Mouse (Mus musculus) midbrain, embryonic 12.5 days (tissue): ENCODE results near the gene Prkcg. TPM values are rescaled to one million over a fixed set of nuclear protein-coding genes. Genes with fewer than 3 reads are reported as not detected.

Experiments used
- ATAC-seq: fragments of 200-750 bp; cut with Nextera tagmentation; 2 replicates; pipeline ENCODE4 v1.8.0; 2017; ENCODE audit warnings: low read depth, moderate TSS enrichment, moderate library complexity; ENCODE audit not compliant: low FRiP score
- H3K27ac ChIP-seq: fragments of 300-500 bp; sonication (generic); replicated peaks from 2 replicates; pipeline ENCODE4 v1.5.1; 2016; ENCODE audit warnings: mild to moderate bottlenecking
- H3K27me3 ChIP-seq: fragments of 300-500 bp; sonication (generic); 2 replicates; pipeline ENCODE4 v1.6.1; 2016; ENCODE audit warnings: mild to moderate bottlenecking
- H3K36me3 ChIP-seq: fragments of 300-500 bp; sonication (generic); 2 replicates; pipeline ENCODE4 v1.6.1; 2016
- H3K4me1 ChIP-seq: fragments of 300-500 bp; sonication (generic); 2 replicates; pipeline ENCODE4 v1.6.1; 2016
- H3K4me2 ChIP-seq: fragments of 300-500 bp; sonication (generic); replicated peaks from 2 replicates; pipeline ENCODE4 v1.6.1; 2016; ENCODE audit warnings: mild to moderate bottlenecking, moderate library complexity
- H3K4me3 ChIP-seq: fragments of 300-500 bp; sonication (generic); 2 replicates; pipeline ENCODE4 v1.5.1; 2016; ENCODE audit warnings: mild to moderate bottlenecking
- H3K9ac ChIP-seq: fragments of 300-500 bp; sonication (generic); replicated peaks from 2 replicates; pipeline ENCODE4 v1.6.1; 2016; ENCODE audit warnings: mild to moderate bottlenecking, moderate library complexity
- H3K9me3 ChIP-seq: fragments of 300-500 bp; sonication (generic); 2 replicates; pipeline ENCODE4 v1.6.1; 2016; ENCODE audit warnings: mild to moderate bottlenecking
- WGBS: fragments of 180-500 bp; shearing (Covaris S2); methylation state at CpG from one replicate; pipeline ENCODE4 v1.1.7; 2016; 5-methylcytosine and 5-hydroxymethylcytosine counted together
- polyA plus RNA-seq: library from polyadenylated mRNA; unstranded; fragments of >200 nt; fragmentation: Nextera tagmentation; extraction: Ambion mirVana; gene quantifications from 2 replicates; pipeline ENCODE4 v1.2.1, GENCODE M21; 2016

The Prkcg gene
- polyA plus RNA-seq, 1 experiment from 2014 or later, result 2.4 TPM

DNA sequence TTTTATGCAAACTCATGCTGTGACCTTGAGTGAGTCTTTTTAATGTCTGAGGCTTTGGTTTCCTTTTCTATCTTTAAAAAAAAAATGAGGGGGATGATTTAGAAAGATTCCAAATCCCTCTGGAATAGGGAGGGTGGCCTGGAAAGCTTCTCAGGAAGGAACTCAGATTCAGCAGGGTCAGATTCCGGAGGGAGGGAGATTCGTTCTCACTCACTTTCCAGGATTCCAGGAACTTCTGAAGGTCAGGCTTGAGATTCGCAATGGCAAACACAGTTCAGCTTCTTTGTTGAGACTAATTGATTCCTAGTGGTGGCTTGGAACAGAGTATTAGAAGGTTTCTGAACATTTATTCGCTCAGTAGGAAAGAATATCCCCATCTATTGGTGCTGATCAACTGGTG, 81.4 kb downstream of the Prkcg start:
- WGBS, result 60% methylated on average over 4 of the region's 4 CpGs
- Histone ChIP-seq H3K27me3 (peaks cover 22% of the 10 kb centered on the region), H3K4me3 (no peak overlapping the region), H3K27ac (no peak overlapping the region), H3K4me2 (no peak overlapping the region), H3K9ac (no peak overlapping the region), H3K9me3 (no peaks in the 10 kb centered on the region), H3K4me1 (peaks cover 9% of the 10 kb centered on the region; the same call in 1 of the 2 replicates), H3K36me3 (0 out of 2 replicates have a peak, but pooled peaks cover 6% of the 10 kb centered on the region)
- no peak for ATAC-seq

DNA sequence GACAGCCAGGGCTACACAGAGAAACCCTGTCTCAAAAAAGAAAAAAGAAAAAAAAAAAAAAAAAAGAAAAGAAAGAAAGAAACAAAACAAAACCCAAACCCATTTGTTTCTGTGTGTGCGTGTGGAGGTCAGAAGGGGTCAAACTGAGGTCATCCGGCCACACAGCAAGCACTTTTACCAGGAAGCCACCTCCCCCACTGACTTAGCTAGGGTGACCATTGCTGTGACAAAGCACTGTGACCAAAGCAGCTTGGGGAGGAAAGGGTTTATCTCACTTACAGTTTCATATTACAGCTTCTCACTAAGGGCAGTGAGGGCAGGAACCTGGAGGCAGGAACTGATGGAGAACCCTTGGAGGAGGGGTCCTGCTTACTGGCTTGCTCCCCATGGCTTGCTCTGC, 83.4 kb downstream of the Prkcg start:
- Histone ChIP-seq H3K9ac (no peak overlapping the region), H3K4me1 (peaks cover 4% of the 10 kb centered on the region; the same call in 1 of the 2 replicates), H3K4me3 (no peak overlapping the region), H3K4me2 (no peak overlapping the region), H3K27me3 (peaks cover 3% of the 10 kb centered on the region), H3K27ac (no peak overlapping the region), H3K9me3 (no peaks in the 10 kb centered on the region), H3K36me3 (no peaks in the 10 kb centered on the region)
- 66% methylated on average over 2 of the region's 2 CpGs for WGBS
- no peak for ATAC-seq

DNA sequence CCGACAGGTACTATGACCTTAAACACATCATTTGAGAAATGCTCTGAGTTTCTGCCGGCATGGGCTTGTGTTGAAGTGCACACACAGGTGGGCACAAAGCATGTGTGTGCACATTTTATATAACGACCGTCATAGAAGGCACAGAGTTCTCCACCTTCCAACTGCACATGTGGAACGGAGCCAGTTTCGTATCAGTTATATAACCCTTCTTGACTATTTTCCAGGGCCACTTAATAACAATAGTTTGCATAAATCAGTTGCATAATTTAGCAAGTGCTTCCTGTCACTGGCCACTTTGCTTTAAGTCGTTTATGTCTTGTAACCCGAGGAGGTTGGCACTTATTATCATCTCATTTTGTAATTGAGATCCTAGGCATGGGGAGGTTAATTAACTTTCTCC, 84.8 kb downstream of the Prkcg start:
- H3K27ac ChIP-seq, result no peak overlapping the region
- no peaks in the 10 kb centered on the region for H3K4me1 ChIP-seq
- no peak for ATAC-seq
- no peak overlapping the region for H3K4me3 ChIP-seq
- H3K9me3 ChIP-seq, result no peaks in the 10 kb centered on the region
- H3K9ac ChIP-seq, result no peak overlapping the region
- WGBS, result 87% methylated on average over 8 of the region's 8 CpGs
- H3K27me3 ChIP-seq, result no peaks in the 10 kb centered on the region
- no peaks in the 10 kb centered on the region for H3K36me3 ChIP-seq
- H3K4me2 ChIP-seq, result no peak overlapping the region

DNA sequence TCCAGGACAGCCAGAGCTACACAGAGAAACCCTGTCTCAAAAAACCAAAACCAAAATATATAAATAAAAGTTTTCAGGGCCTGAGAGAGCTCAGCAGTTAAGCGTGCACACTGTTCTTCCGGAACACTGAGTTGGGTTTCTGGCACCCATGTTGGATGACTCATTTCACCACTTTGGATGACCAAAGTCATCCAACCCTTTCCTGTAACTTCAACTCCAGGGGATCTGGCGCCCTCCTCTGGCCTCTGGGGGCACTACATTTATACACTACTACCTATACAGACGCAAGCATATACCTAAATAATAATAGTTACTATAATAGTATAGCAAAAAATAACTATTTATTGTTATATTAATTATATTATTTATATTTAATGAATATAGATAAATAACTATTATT, 87.9 kb downstream of the Prkcg start:
- no peak overlapping the region for H3K4me3 ChIP-seq
- no peak overlapping the region for H3K27ac ChIP-seq
- H3K4me2 ChIP-seq, result no peak overlapping the region
- H3K9ac ChIP-seq, result no peak overlapping the region
- no peak for ATAC-seq
- no peaks in the 10 kb centered on the region for H3K9me3 ChIP-seq
- WGBS, result 44% methylated on average over 4 of the region's 4 CpGs
- no peaks in the 10 kb centered on the region for H3K36me3 ChIP-seq
- H3K27me3 ChIP-seq, result no peaks in the 10 kb centered on the region
- H3K4me1 ChIP-seq, result no peaks in the 10 kb centered on the region

Other genes starting within 250 kb of the Prkcg start
- 0.14 and 0.17 TPM in 2 replicates for gene AU018091, start 120.0 kb upstream of the Prkcg start, polyA plus RNA-seq
- not detected in 2 replicates for gene Nlrp12, start 39.4 kb upstream of the Prkcg start, polyA plus RNA-seq
- 30.2 and 31.7 TPM in 2 replicates for gene Myadm, start 99 bp upstream of the Prkcg start, polyA plus RNA-seq
- gene Cacng7, start 43.8 kb downstream of the Prkcg start, polyA plus RNA-seq, result 3.5 and 4.2 TPM in 2 replicates
- 7.4 and 7.9 TPM in 2 replicates for gene Cacng8, start 101.5 kb downstream of the Prkcg start, polyA plus RNA-seq
- gene Cacng6, start 135.0 kb downstream of the Prkcg start, polyA plus RNA-seq, result 0.20 TPM in 1 of 2 replicates, not detected in the other
- not detected in 2 replicates for gene Tarm1, start 213.4 kb downstream of the Prkcg start, polyA plus RNA-seq